Mouse (Mus musculus) thymus, adult 2 months (tissue): ENCODE data around the gene Ank3. TPM values are rescaled to one million over a fixed set of nuclear protein-coding genes. Genes with fewer than 3 reads are reported as not detected.

Experiments used
- DNase-seq: peaks from one replicate; pipeline ENCODE4 v3.0.0; 2021
- H3K27ac ChIP-seq: fragments of 200-500 bp; 2 replicates; pipeline ENCODE4 v1.5.1; 2012; ENCODE audit warnings: low read length, control low read depth; ENCODE audit not compliant: control insufficient read depth, insufficient read depth
- H3K27me3 ChIP-seq: fragments of 200-500 bp; 2 replicates; pipeline ENCODE4 v1.6.1; 2012; ENCODE audit warnings: mild to moderate bottlenecking, low read length, moderate library complexity, mixed read lengths; ENCODE audit not compliant: control insufficient read depth, insufficient read depth
- H3K36me3 ChIP-seq: fragments of 200-500 bp; 2 replicates; pipeline ENCODE4 v1.6.1; 2012; ENCODE audit warnings: mild to moderate bottlenecking, low read length, moderate library complexity; ENCODE audit not compliant: control insufficient read depth, insufficient read depth
- H3K4me1 ChIP-seq: fragments of 200-500 bp; replicated peaks from 2 replicates; pipeline ENCODE4 v1.6.1; 2012; ENCODE audit warnings: low read length; ENCODE audit not compliant: control insufficient read depth, insufficient read depth
- H3K4me3 ChIP-seq: fragments of 200-500 bp; 2 replicates; pipeline ENCODE4 v1.5.1; 2012; ENCODE audit warnings: mild to moderate bottlenecking, low read length, control low read depth, moderate library complexity; ENCODE audit not compliant: control insufficient read depth, insufficient read depth
- CTCF ChIP-seq: fragments of 200-500 bp; IDR thresholded peaks from 2 replicates; pipeline ENCODE4 v1.5.1; 2012; ENCODE audit warnings: mild to moderate bottlenecking, control low read depth, low read length, moderate library complexity, borderline replicate concordance; ENCODE audit not compliant: control insufficient read depth, poor library complexity, insufficient read depth; ENCODE audit errors: extremely low read depth
- POLR2A ChIP-seq: fragments of 200-500 bp; IDR thresholded peaks from 2 replicates; pipeline ENCODE4 v1.6.1; 2012; ENCODE audit warnings: mild to moderate bottlenecking, low read length, control low read depth, moderate library complexity; ENCODE audit not compliant: control insufficient read depth, poor library complexity, insufficient read depth; ENCODE audit errors: extremely low read depth
- WGBS: fragments of 180-500 bp; shearing (Covaris S2); methylation state at CpG from one replicate; pipeline ENCODE4 v1.1.7; 2018; 5-methylcytosine and 5-hydroxymethylcytosine counted together
- polyA plus RNA-seq: library from polyadenylated mRNA; depleted of rRNA; stranded (reverse); fragments of >200 nt; gene quantifications from 2 replicates; pipeline ENCODE4 v1.2.3, GENCODE M21; 2012

Ank3 gene
- polyA plus RNA-seq, 1 experiment: 4.2 TPM

GRCm38 (mm10) chr10:69366208-69366607 is 32.4 kb upstream of the Ank3 start:
- H3K4me3 ChIP-seq: no peak overlapping the region
- H3K27ac ChIP-seq: no peak overlapping the region
- DNase-seq: no peak
- no peaks in the 10 kb centered on the region for H3K27me3 ChIP-seq
- no peaks in the 10 kb centered on the region for H3K4me1 ChIP-seq
- 94% methylated on average over 11 of the region's 11 CpGs for WGBS
- TF ChIP-seq CTCF (no peak), POLR2A (no peak)
- H3K36me3 ChIP-seq: no peaks in the 10 kb centered on the region

DNA sequence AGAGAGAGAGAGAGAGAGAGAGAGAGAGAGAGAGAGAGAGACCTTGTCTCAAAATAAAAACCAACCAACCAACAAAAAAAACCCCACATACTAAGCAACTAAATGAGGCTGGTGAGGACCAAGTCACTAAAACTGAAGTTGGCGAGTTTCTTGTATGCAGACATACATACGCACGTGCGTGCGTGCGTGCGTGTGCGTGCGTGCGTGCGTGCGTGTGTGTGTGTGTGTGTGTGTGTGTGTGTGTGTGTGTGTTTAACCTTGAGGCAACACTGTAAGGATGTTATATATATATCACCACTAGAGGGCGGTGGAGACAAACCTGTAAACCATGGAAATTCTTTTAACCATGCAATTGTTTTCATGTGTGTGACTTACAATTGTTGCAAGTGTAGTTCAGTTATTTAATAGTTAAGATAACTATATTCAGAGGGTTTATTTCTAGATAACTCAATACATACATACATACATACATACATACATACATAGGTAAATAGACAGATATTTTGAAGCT is 31.6 kb upstream of the Ank3 start:
- DNase-seq: no peak
- Histone ChIP-seq H3K36me3 (no peaks in the 10 kb centered on the region), H3K27ac (no peak overlapping the region), H3K4me3 (no peak overlapping the region), H3K4me1 (no peaks in the 10 kb centered on the region), H3K27me3 (no peaks in the 10 kb centered on the region)
- TF ChIP-seq POLR2A (no peak), CTCF (peak; percentile 68; the same call in 1 of the 2 replicates)
- WGBS: 91% methylated on average over 13 of the region's 13 CpGs

GRCm38 (mm10) chr10:69369321-69369720 is 29.3 kb upstream of the Ank3 start:
- Histone ChIP-seq H3K4me3 (no peak overlapping the region), H3K27ac (no peak overlapping the region), H3K4me1 (no peaks in the 10 kb centered on the region), H3K36me3 (no peaks in the 10 kb centered on the region), H3K27me3 (no peaks in the 10 kb centered on the region)
- WGBS: 83% methylated on average over 6 of the region's 6 CpGs
- DNase-seq: no peak
- no peak for TF ChIP-seq CTCF
- TF ChIP-seq POLR2A: no peak

DNA sequence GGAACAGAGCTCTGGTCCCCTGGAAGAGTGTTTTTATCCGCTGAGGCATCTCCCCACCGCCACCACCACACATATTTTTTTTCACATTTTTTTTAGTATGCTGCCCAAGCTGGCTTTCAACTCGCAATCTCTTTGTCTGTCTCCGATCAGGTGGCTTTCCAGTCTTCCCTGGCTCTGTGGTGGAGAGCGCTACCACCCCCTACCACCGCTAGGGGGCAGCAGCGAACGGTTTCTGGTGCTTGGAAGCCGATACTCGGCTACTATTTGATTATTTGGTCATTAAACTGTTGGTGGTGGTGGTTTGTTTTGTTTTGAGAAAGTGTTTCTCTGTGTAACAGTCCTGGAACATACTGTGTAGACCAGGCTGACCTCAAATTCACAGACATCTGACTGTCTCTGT is 27.1 kb upstream of the Ank3 start:
- no peaks in the 10 kb centered on the region for H3K36me3 ChIP-seq
- WGBS: 22% methylated on average over 10 of the region's 10 CpGs
- no peak overlapping the region for H3K4me3 ChIP-seq
- H3K4me1 ChIP-seq: no peaks in the 10 kb centered on the region
- DNase-seq: peak; percentile 18
- no peaks in the 10 kb centered on the region for H3K27me3 ChIP-seq
- peak; percentile 89; the same call in 1 of the 2 replicates for TF ChIP-seq CTCF
- TF ChIP-seq POLR2A: no peak
- no peak overlapping the region for H3K27ac ChIP-seq

DNA sequence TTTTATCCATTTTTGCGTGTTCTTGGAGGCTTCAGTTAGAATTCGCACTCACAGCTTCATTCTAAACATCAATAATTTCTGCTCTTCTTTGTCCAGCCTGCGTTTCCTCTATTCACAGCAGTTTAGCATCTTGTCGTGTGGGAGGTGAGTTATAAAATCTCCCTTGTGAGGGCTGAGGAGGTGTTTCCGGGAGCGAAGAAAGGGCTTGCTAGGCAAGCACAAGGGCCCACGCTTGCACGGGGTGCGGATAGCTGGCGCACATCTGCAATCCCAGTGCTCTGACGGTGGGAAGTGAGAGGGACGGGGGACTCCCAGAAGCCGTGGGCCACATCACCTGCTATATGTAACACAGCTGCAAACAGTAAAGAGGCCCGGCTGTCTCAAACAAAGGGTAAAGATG is 26.5 kb upstream of the Ank3 start:
- WGBS: 94% methylated on average over 14 of the region's 14 CpGs
- H3K4me3 ChIP-seq: no peak overlapping the region
- H3K27me3 ChIP-seq: no peaks in the 10 kb centered on the region
- H3K27ac ChIP-seq: no peak overlapping the region
- DNase-seq: no peak
- H3K36me3 ChIP-seq: no peaks in the 10 kb centered on the region
- TF ChIP-seq POLR2A: no peak
- no peak for TF ChIP-seq CTCF
- no peaks in the 10 kb centered on the region for H3K4me1 ChIP-seq

GRCm38 (mm10) chr10:69373796-69374550 is 24.6 kb upstream of the Ank3 start:
- H3K27ac ChIP-seq: no peak overlapping the region
- H3K4me1 ChIP-seq: no peaks in the 10 kb centered on the region
- H3K36me3 ChIP-seq: no peaks in the 10 kb centered on the region
- WGBS: 82% methylated on average over 10 of the region's 10 CpGs
- TF ChIP-seq POLR2A: no peak
- no peak for TF ChIP-seq CTCF
- H3K4me3 ChIP-seq: no peak overlapping the region
- no peak for DNase-seq
- H3K27me3 ChIP-seq: no peaks in the 10 kb centered on the region

GRCm38 (mm10) chr10:69375154-69375553 is 23.4 kb upstream of the Ank3 start:
- 77% methylated on average over 7 of the region's 7 CpGs for WGBS
- no peaks in the 10 kb centered on the region for H3K27me3 ChIP-seq
- H3K36me3 ChIP-seq: no peaks in the 10 kb centered on the region
- H3K27ac ChIP-seq: no peak overlapping the region
- no peak overlapping the region for H3K4me3 ChIP-seq
- H3K4me1 ChIP-seq: no peaks in the 10 kb centered on the region
- TF ChIP-seq CTCF: no peak
- no peak for TF ChIP-seq POLR2A
- DNase-seq: no peak
